Mouse (Mus musculus) E14TG2a.4 (cell line): ENCODE measurements around the gene Dhx15.

Experiments used
- CTCF ChIP-seq: conservative IDR thresholded peaks from 2 replicates; pipeline ENCODE4 v1.5.1; 2014; ENCODE audit warnings: low read length
- POU5F1 ChIP-seq: IDR thresholded peaks from 2 replicates; pipeline ENCODE4 v1.6.1; 2014; ENCODE audit warnings: low read length, borderline replicate concordance

GRCm38 (mm10) chr5:52238877-52239276 is 48.6 kb upstream of the Dhx15 start:
- TF ChIP-seq CTCF = no peak
- no peak for TF ChIP-seq POU5F1
